Mouse (Mus musculus) cerebellum, adult 8-10 months (tissue): Measurements from ENCODE around the gene Fam20b.

Experiments used
- DNase-seq: peaks from one replicate; pipeline ENCODE4 v3.0.0; 2022

Gene Fam20b

GRCm38 (mm10) chr1:156630965-156631364 is 87.9 kb downstream of the Fam20b start:
- no peak for DNase-seq

- DNase-seq: no peak
Measured at GRCm38 (mm10) chr1:156629984-156630383, 88.9 kb downstream of the Fam20b start.
